Mouse (Mus musculus) limb, embryonic 13.5 days (tissue): ENCODE measurements at regions not wholly inside any gene's neighbourhood (a gene's known extent, or its start where the extent isn't known, plus 50 kb on each side); places are given as distances from the start of the nearest gene placed in this dataset.
"Not testable (repeated sequence)": the region's sequence is repeated elsewhere in the genome, so short reads cannot be mapped to it uniquely, and the experiment has no call there.

Source experiments
- ATAC-seq: fragments of 200-750 bp; cut with Nextera tagmentation; 2 replicates; pipeline ENCODE4 v1.8.0; 2017; ENCODE audit warnings: low read depth, moderate number of reproducible peaks, moderate TSS enrichment; ENCODE audit not compliant: low FRiP score
- H3K27ac ChIP-seq: fragments of 300-500 bp; sonication (generic); 2 replicates; pipeline ENCODE4 v1.5.1; 2015; ENCODE audit warnings: inconsistent platforms, mild to moderate bottlenecking, moderate library complexity
- H3K27me3 ChIP-seq: fragments of 300-500 bp; sonication (generic); 2 replicates; pipeline ENCODE4 v1.6.1; 2015; ENCODE audit warnings: mild to moderate bottlenecking, inconsistent platforms
- H3K36me3 ChIP-seq: fragments of 300-500 bp; sonication (generic); 2 replicates; pipeline ENCODE4 v1.6.1; 2015; ENCODE audit warnings: inconsistent platforms, mild to moderate bottlenecking, moderate library complexity
- H3K4me1 ChIP-seq: fragments of 300-500 bp; sonication (generic); 2 replicates; pipeline ENCODE4 v1.6.1; 2015; ENCODE audit warnings: inconsistent platforms
- H3K4me2 ChIP-seq: fragments of 300-500 bp; sonication (generic); replicated peaks from 2 replicates; pipeline ENCODE4 v1.6.1; 2015; ENCODE audit warnings: inconsistent platforms, mild to moderate bottlenecking, moderate library complexity
- H3K4me3 ChIP-seq: fragments of 300-500 bp; sonication (generic); 2 replicates; pipeline ENCODE4 v1.5.1; 2015; ENCODE audit warnings: moderate library complexity, mild to moderate bottlenecking, inconsistent platforms
- H3K9ac ChIP-seq: fragments of 300-500 bp; sonication (generic); 2 replicates; pipeline ENCODE4 v1.6.1; 2015; ENCODE audit warnings: mild to moderate bottlenecking, inconsistent platforms
- H3K9me3 ChIP-seq: fragments of 300-500 bp; sonication (generic); 2 replicates; pipeline ENCODE4 v1.6.1; 2016; ENCODE audit warnings: inconsistent platforms
- WGBS: fragments of 180-500 bp; shearing (Covaris S2); methylation state at CpG from one replicate; pipeline ENCODE4 v1.1.7; 2015; 5-methylcytosine and 5-hydroxymethylcytosine counted together

- no peaks in the 10 kb centered on the region for H3K4me1 ChIP-seq
- no peak overlapping the region for H3K27ac ChIP-seq
- no peak overlapping the region for H3K4me3 ChIP-seq
- H3K9ac ChIP-seq, result no peak overlapping the region
- no peak for ATAC-seq
- no peak overlapping the region for H3K4me2 ChIP-seq
- WGBS, result 83% methylated on average over 2 of the region's 2 CpGs
- no peaks in the 10 kb centered on the region for H3K9me3 ChIP-seq
- no peaks in the 10 kb centered on the region for H3K36me3 ChIP-seq
- H3K27me3 ChIP-seq, result no peaks in the 10 kb centered on the region
Measured at GRCm38 (mm10) chr14:68770411-68770810, 523.7 kb downstream of the Synb start.

GRCm38 (mm10) chr14:68762916-68763315, 531.2 kb downstream of the Synb start:
- Histone ChIP-seq H3K27ac (no peak overlapping the region), H3K9ac (no peak overlapping the region), H3K4me3 (no peak overlapping the region), H3K27me3 (no peaks in the 10 kb centered on the region), H3K9me3 (no peaks in the 10 kb centered on the region), H3K4me2 (no peak overlapping the region), H3K4me1 (no peaks in the 10 kb centered on the region), H3K36me3 (no peaks in the 10 kb centered on the region)
- ATAC-seq, result no peak
- WGBS, result 70% methylated on average over 3 of the region's 3 CpGs

- H3K9ac ChIP-seq, result no peak overlapping the region
- no peak for ATAC-seq
- WGBS, result 56% methylated on average over 2 of the region's 2 CpGs
- no peak overlapping the region for H3K4me2 ChIP-seq
- H3K4me1 ChIP-seq, result no peaks in the 10 kb centered on the region
- no peaks in the 10 kb centered on the region for H3K27me3 ChIP-seq
- H3K36me3 ChIP-seq, result no peaks in the 10 kb centered on the region
- no peak overlapping the region for H3K27ac ChIP-seq
- no peaks in the 10 kb centered on the region for H3K9me3 ChIP-seq
- no peak overlapping the region for H3K4me3 ChIP-seq
Measured at GRCm38 (mm10) chr14:68744661-68745060, 549.4 kb downstream of the Synb start.

GRCm38 (mm10) chr14:68738474-68738873, 555.6 kb downstream of the Synb start:
- Histone ChIP-seq H3K27ac (no peak overlapping the region), H3K9me3 (no peaks in the 10 kb centered on the region), H3K4me1 (no peaks in the 10 kb centered on the region), H3K36me3 (no peaks in the 10 kb centered on the region), H3K27me3 (no peaks in the 10 kb centered on the region), H3K9ac (no peak overlapping the region), H3K4me2 (no peak overlapping the region), H3K4me3 (no peak overlapping the region)
- no peak for ATAC-seq
- WGBS, result no CpG with 5 or more reads among the region's 1 CpGs

GRCm38 (mm10) chr14:68735756-68736155, 558.3 kb downstream of the Synb start:
- not testable (repeated sequence) for H3K9me3 ChIP-seq, ATAC-seq, H3K36me3 ChIP-seq, H3K27me3 ChIP-seq, H3K4me2 ChIP-seq, H3K4me3 ChIP-seq, H3K4me1 ChIP-seq, H3K9ac ChIP-seq, H3K27ac ChIP-seq
- WGBS, result 49% methylated on average over 2 of the region's 2 CpGs

GRCm38 (mm10) chr14:68721156-68721555, 572.9 kb downstream of the Synb start:
- H3K27me3 ChIP-seq, result no peaks in the 10 kb centered on the region
- H3K9me3 ChIP-seq, result no peaks in the 10 kb centered on the region
- no peak overlapping the region for H3K4me2 ChIP-seq
- 70% methylated on average over 6 of the region's 6 CpGs for WGBS
- no peaks in the 10 kb centered on the region for H3K36me3 ChIP-seq
- no peak overlapping the region for H3K9ac ChIP-seq
- no peak for ATAC-seq
- H3K4me1 ChIP-seq, result no peaks in the 10 kb centered on the region
- no peak overlapping the region for H3K27ac ChIP-seq
- H3K4me3 ChIP-seq, result no peak overlapping the region

GRCm38 (mm10) chr14:68719429-68720160, 574.5 kb downstream of the Synb start:
- Histone ChIP-seq H3K9me3 (no peaks in the 10 kb centered on the region), H3K27ac (no peak overlapping the region), H3K9ac (no peak overlapping the region), H3K36me3 (no peaks in the 10 kb centered on the region), H3K4me1 (no peaks in the 10 kb centered on the region), H3K27me3 (no peaks in the 10 kb centered on the region), H3K4me2 (no peak overlapping the region), H3K4me3 (no peak overlapping the region)
- WGBS, result 79% methylated on average over 9 of the region's 9 CpGs
- no peak for ATAC-seq

GRCm38 (mm10) chr14:68718846-68719245, 575.3 kb downstream of the Synb start:
- H3K27me3 ChIP-seq, result no peaks in the 10 kb centered on the region
- ATAC-seq, result no peak
- H3K4me3 ChIP-seq, result no peak overlapping the region
- no peak overlapping the region for H3K27ac ChIP-seq
- H3K4me1 ChIP-seq, result no peaks in the 10 kb centered on the region
- H3K36me3 ChIP-seq, result no peaks in the 10 kb centered on the region
- 91% methylated on average over 6 of the region's 6 CpGs for WGBS
- no peaks in the 10 kb centered on the region for H3K9me3 ChIP-seq
- no peak overlapping the region for H3K4me2 ChIP-seq
- no peak overlapping the region for H3K9ac ChIP-seq
